Mouse (Mus musculus): ENCODE data around the gene Tex33. TPM values are rescaled to one million over a fixed set of nuclear protein-coding genes. Genes with fewer than 3 reads are reported as not detected.
A peak's percentile ranks its signal among the peaks of the same experiment; 100 is the strongest.

The Tex33 gene
- polyA plus RNA-seq, 1 experiment from 2014 or later = not detected

- WGBS = 89% methylated on average over 11 of the region's 11 CpGs
These were observed 40.0 kb upstream of the Tex33 start for GRCm38 (mm10) chr15:78435681-78436080.

GRCm38 (mm10) chr15:78434896-78435520, 39.3 kb upstream of the Tex33 start:
- H3K4me2 ChIP-seq (ENCODE audit: low read depth, low read length, severe bottlenecking) = no peak overlapping the region
- WGBS = 26% methylated on average over 6 of the region's 6 CpGs
- H3K4me1 ChIP-seq (replicated peaks; ENCODE audit: control insufficient read depth, insufficient read depth, low read length) = peaks cover 16% of the 10 kb centered on the region
- H3K27ac ChIP-seq (ENCODE audit: low read depth, low read length) = no peak overlapping the region
- H3K9me3 ChIP-seq (ENCODE audit: control insufficient read depth, low read length) = no peaks in the 10 kb centered on the region
- DNase-seq (ENCODE audit: low spot score) (peak; percentile 74), ATAC-seq (replicated peaks; ENCODE audit: low FRiP score) (no peak; the same call in 1 of the 2 replicates)
- no peak overlapping the region for H3K4me3 ChIP-seq (ENCODE audit: low read depth, low read length)
- no peak overlapping the region for H3K9ac ChIP-seq (ENCODE audit: low read length)
- no peaks in the 10 kb centered on the region; the same call in 1 of the 2 replicates for H3K27me3 ChIP-seq (ENCODE audit: control insufficient read depth, insufficient read depth, low read length)
- peaks cover 3% of the 10 kb centered on the region; the same call in 1 of the 2 replicates for H3K36me3 ChIP-seq (ENCODE audit: control insufficient read depth, insufficient read depth, low read length)

More at GRCm38 (mm10) chr15:78435681-78436080, 40.0 kb upstream of the Tex33 start:
- no peak overlapping the region for H3K4me2 ChIP-seq (ENCODE audit: low read depth, low read length, severe bottlenecking)
- H3K27me3 ChIP-seq (ENCODE audit: control insufficient read depth, insufficient read depth, low read length) = no peaks in the 10 kb centered on the region; the same call in 1 of the 2 replicates
- no peak overlapping the region for H3K4me3 ChIP-seq (ENCODE audit: low read depth, low read length)
- no peak overlapping the region for H3K27ac ChIP-seq (ENCODE audit: low read depth, low read length)
- H3K36me3 ChIP-seq (ENCODE audit: control insufficient read depth, insufficient read depth, low read length) = peaks cover 3% of the 10 kb centered on the region; the same call in 1 of the 2 replicates
- DNase-seq (ENCODE audit: low spot score) (no peak), ATAC-seq (replicated peaks; ENCODE audit: low FRiP score) (no peak; the same call in 1 of the 2 replicates)
- no peak overlapping the region for H3K9ac ChIP-seq (ENCODE audit: low read length)
- H3K4me1 ChIP-seq (replicated peaks; ENCODE audit: control insufficient read depth, insufficient read depth, low read length) = peaks cover 16% of the 10 kb centered on the region
- no peaks in the 10 kb centered on the region for H3K9me3 ChIP-seq (ENCODE audit: control insufficient read depth, low read length)

- 86% methylated on average over 7 of the region's 7 CpGs for WGBS
- ATAC-seq (replicated peaks; ENCODE audit: low FRiP score) = no peak
- Histone ChIP-seq H3K4me1 (replicated peaks; ENCODE audit: control insufficient read depth, insufficient read depth, low read length) (peaks cover 8% of the 10 kb centered on the region), H3K4me2 (ENCODE audit: low read depth, low read length, severe bottlenecking) (no peak overlapping the region), H3K9ac (ENCODE audit: low read length) (no peak overlapping the region), H3K27ac (ENCODE audit: low read depth, low read length) (no peak overlapping the region), H3K27me3 (ENCODE audit: control insufficient read depth, insufficient read depth, low read length) (no peaks in the 10 kb centered on the region), H3K36me3 (ENCODE audit: control insufficient read depth, insufficient read depth, low read length) (peaks cover 3% of the 10 kb centered on the region; the same call in 1 of the 2 replicates), H3K9me3 (ENCODE audit: control insufficient read depth, low read length) (no peaks in the 10 kb centered on the region), H3K4me3 (ENCODE audit: low read depth, low read length) (no peak overlapping the region)
- DNase-seq (ENCODE audit: low spot score) = no peak
These were observed 35.9 kb upstream of the Tex33 start for GRCm38 (mm10) chr15:78431541-78432121.

GRCm38 (mm10) chr15:78430874-78431273, 35.2 kb upstream of the Tex33 start:
- Histone ChIP-seq H3K4me2 (ENCODE audit: low read depth, low read length, severe bottlenecking) (no peak overlapping the region), H3K36me3 (ENCODE audit: control insufficient read depth, insufficient read depth, low read length) (peaks cover 3% of the 10 kb centered on the region; the same call in 1 of the 2 replicates), H3K9me3 (ENCODE audit: control insufficient read depth, low read length) (no peaks in the 10 kb centered on the region), H3K4me1 (replicated peaks; ENCODE audit: control insufficient read depth, insufficient read depth, low read length) (peaks cover 2% of the 10 kb centered on the region; the same call in 1 of the 2 replicates), H3K27me3 (ENCODE audit: control insufficient read depth, insufficient read depth, low read length) (no peaks in the 10 kb centered on the region), H3K9ac (ENCODE audit: low read length) (no peak overlapping the region), H3K4me3 (ENCODE audit: low read depth, low read length) (no peak overlapping the region), H3K27ac (ENCODE audit: low read depth, low read length) (no peak overlapping the region)
- no peak for ATAC-seq (replicated peaks; ENCODE audit: low FRiP score)
- 87% methylated on average over 10 of the region's 10 CpGs for WGBS
- no peak for DNase-seq (ENCODE audit: low spot score)

- ATAC-seq (replicated peaks; ENCODE audit: low FRiP score) (no peak), DNase-seq (ENCODE audit: low spot score) (no peak)
- Histone ChIP-seq H3K4me3 (ENCODE audit: low read depth, low read length) (no peak overlapping the region), H3K9ac (ENCODE audit: low read length) (peak overlapping the region; percentile 65; the same call in 1 of the 2 replicates), H3K27ac (ENCODE audit: low read depth, low read length) (no peak overlapping the region), H3K27me3 (ENCODE audit: control insufficient read depth, insufficient read depth, low read length) (no peaks in the 10 kb centered on the region), H3K4me2 (ENCODE audit: low read depth, low read length, severe bottlenecking) (peak overlapping the region; percentile 76; the same call in 1 of the 2 replicates), H3K4me1 (replicated peaks; ENCODE audit: control insufficient read depth, insufficient read depth, low read length) (peaks cover 2% of the 10 kb centered on the region; the same call in 1 of the 2 replicates), H3K36me3 (ENCODE audit: control insufficient read depth, insufficient read depth, low read length) (peaks cover 3% of the 10 kb centered on the region; the same call in 1 of the 2 replicates), H3K9me3 (ENCODE audit: control insufficient read depth, low read length) (no peaks in the 10 kb centered on the region)
- WGBS = 91% methylated on average over 13 of the region's 13 CpGs
These were observed 34.3 kb upstream of the Tex33 start for GRCm38 (mm10) chr15:78429871-78430622.

GRCm38 (mm10) chr15:78429139-78429459, 33.4 kb upstream of the Tex33 start:
- peaks cover 2% of the 10 kb centered on the region; the same call in 1 of the 2 replicates for H3K4me1 ChIP-seq (replicated peaks; ENCODE audit: control insufficient read depth, insufficient read depth, low read length)
- WGBS = 3% methylated on average over 3 of the region's 3 CpGs
- no peak for ATAC-seq (replicated peaks; ENCODE audit: low FRiP score)

GRCm38 (mm10) chr15:78428391-78429138, 32.9 kb upstream of the Tex33 start, which contains the start of gene Kctd17:
Gene Kctd17, plus strand, starts transcription at chr15:78428564.
- Histone ChIP-seq H3K4me2 (ENCODE audit: low read depth, low read length, severe bottlenecking) (peak within 1 kb of the TSS; percentile 76), H3K4me3 (ENCODE audit: low read depth, low read length) (peak within 1 kb of the TSS; percentile 67), H3K27me3 (ENCODE audit: control insufficient read depth, insufficient read depth, low read length) (no peaks in the 10 kb centered on the region), H3K27ac (ENCODE audit: low read depth, low read length) (no peak within 1 kb of the TSS), H3K9ac (ENCODE audit: low read length) (peak within 1 kb of the TSS; percentile 65), H3K36me3 (ENCODE audit: control insufficient read depth, insufficient read depth, low read length) (peaks cover 3% of the 10 kb centered on the region; the same call in 1 of the 2 replicates), H3K9me3 (ENCODE audit: control insufficient read depth, low read length) (no peaks in the 10 kb centered on the region), H3K4me1 (replicated peaks; ENCODE audit: control insufficient read depth, insufficient read depth, low read length) (peaks cover 2% of the 10 kb centered on the region; the same call in 1 of the 2 replicates)
- peak; percentile 88 for ATAC-seq (replicated peaks; ENCODE audit: low FRiP score)
- DNase-seq (ENCODE audit: low spot score) = peak; percentile 90
- WGBS = 2% methylated on average over 51 of the region's 52 CpGs

More at GRCm38 (mm10) chr15:78429139-78429459, 33.4 kb upstream of the Tex33 start:
- Histone ChIP-seq H3K4me2 (ENCODE audit: low read depth, low read length, severe bottlenecking) (peak overlapping the region; percentile 76), H3K9me3 (ENCODE audit: control insufficient read depth, low read length) (no peaks in the 10 kb centered on the region), H3K27ac (ENCODE audit: low read depth, low read length) (no peak overlapping the region), H3K27me3 (ENCODE audit: control insufficient read depth, insufficient read depth, low read length) (no peaks in the 10 kb centered on the region), H3K36me3 (ENCODE audit: control insufficient read depth, insufficient read depth, low read length) (peaks cover 3% of the 10 kb centered on the region; the same call in 1 of the 2 replicates), H3K4me3 (ENCODE audit: low read depth, low read length) (peak overlapping the region; percentile 67), H3K9ac (ENCODE audit: low read length) (peak overlapping the region; percentile 65)
- no peak for DNase-seq (ENCODE audit: low spot score)

GRCm38 (mm10) chr15:78425230-78425629, 29.5 kb upstream of the Tex33 start:
- Histone ChIP-seq H3K4me1 (replicated peaks; ENCODE audit: control insufficient read depth, insufficient read depth, low read length) (peaks cover 4% of the 10 kb centered on the region; the same call in 1 of the 2 replicates), H3K27ac (ENCODE audit: low read depth, low read length) (no peak overlapping the region), H3K4me2 (ENCODE audit: low read depth, low read length, severe bottlenecking) (no peak overlapping the region), H3K4me3 (ENCODE audit: low read depth, low read length) (no peak overlapping the region), H3K9me3 (ENCODE audit: control insufficient read depth, low read length) (no peaks in the 10 kb centered on the region), H3K27me3 (ENCODE audit: control insufficient read depth, insufficient read depth, low read length) (no peaks in the 10 kb centered on the region), H3K9ac (ENCODE audit: low read length) (no peak overlapping the region), H3K36me3 (ENCODE audit: control insufficient read depth, insufficient read depth, low read length) (no peaks in the 10 kb centered on the region)
- ATAC-seq (replicated peaks; ENCODE audit: low FRiP score) (no peak), DNase-seq (ENCODE audit: low spot score) (no peak)
- WGBS = 64% methylated on average over 4 of the region's 4 CpGs

Data from forebrain, embryonic 11.5 days (tissue).